Mouse (Mus musculus): ENCODE measurements at regions not wholly inside any gene's neighbourhood (a gene's known extent, or its start where the extent isn't known, plus 50 kb on each side); places are given as distances from the start of the nearest gene placed in this dataset.

DNA sequence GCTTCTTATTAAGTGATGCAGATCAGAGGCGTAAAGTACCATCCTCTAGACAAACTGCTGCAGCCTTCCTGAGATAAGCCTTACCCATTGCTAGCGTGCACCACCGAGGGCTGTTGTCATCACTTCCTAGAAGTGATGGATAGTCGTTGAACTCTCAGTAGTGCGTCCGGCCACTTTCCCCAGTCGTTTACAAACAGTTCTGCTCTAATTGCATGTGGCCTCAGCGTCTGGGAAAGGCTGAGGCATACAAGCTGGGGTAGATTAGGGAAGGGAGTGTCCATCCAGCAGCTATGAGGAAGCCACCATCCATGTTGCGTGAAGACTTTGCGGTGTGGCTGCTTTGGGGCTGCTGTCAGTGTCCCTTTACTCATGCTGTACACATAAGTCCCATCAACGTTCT, 60.7 kb upstream of the Akap6 start:
- TF ChIP-seq EP300 (IDR thresholded peaks at IDR 0.05; ENCODE audit: low read depth) (no peak), CTCF (IDR thresholded peaks at IDR 0.05; ENCODE audit: low read depth) (no peak)
